Mouse (Mus musculus): ENCODE data around the gene Rps25.

GRCm38 (mm10) chr9:44379862-44380261, 27.1 kb upstream of the Rps25 start:
- TF ChIP-seq CTCF (IDR thresholded peaks at IDR 0.05; ENCODE audit: low read depth, low read length) (no peak), EP300 (IDR thresholded peaks at IDR 0.05; ENCODE audit: insufficient read depth, low read depth, low read length) (no peak)
